Mouse (Mus musculus) heart, postnatal 0 days (tissue): ENCODE measurements at regions not wholly inside any gene's neighbourhood (a gene's known extent, or its start where the extent isn't known, plus 50 kb on each side); places are given as distances from the start of the nearest gene placed in this dataset.

Experiments used
- CTCF ChIP-seq: IDR thresholded peaks from 2 replicates; pipeline ENCODE4 v1.5.1; 2016; ENCODE audit warnings: antibody characterized with exemption, control low read depth, low read depth
- EP300 ChIP-seq: IDR thresholded peaks from 2 replicates; pipeline ENCODE4 v1.6.1; 2016; ENCODE audit warnings: antibody characterized with exemption, low read depth

DNA sequence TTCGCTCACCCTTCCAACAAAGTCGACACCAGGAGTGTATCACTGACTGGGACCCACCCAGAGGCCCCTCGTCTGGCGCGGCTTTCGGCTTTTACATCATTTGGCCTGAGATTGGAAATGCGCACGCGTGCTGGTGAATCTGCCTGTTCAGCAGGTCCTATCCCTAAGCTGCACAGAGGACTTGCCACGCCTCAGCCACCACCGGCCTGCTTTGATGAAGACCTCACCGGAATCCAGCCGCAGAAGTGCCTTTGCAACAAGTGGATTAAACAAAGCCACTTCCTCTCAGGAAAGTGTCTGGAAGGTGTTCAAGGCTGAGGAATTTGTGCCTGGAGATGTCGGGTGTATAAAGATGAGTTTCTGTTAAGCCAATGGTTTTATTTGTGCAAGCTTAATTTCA is 143.3 kb upstream of the Zc3h12a start:
- TF ChIP-seq CTCF: no peak
- TF ChIP-seq EP300: no peak
